ENCODE assay signal across 16 mouse cellular contexts in the genomic region with DNA sequence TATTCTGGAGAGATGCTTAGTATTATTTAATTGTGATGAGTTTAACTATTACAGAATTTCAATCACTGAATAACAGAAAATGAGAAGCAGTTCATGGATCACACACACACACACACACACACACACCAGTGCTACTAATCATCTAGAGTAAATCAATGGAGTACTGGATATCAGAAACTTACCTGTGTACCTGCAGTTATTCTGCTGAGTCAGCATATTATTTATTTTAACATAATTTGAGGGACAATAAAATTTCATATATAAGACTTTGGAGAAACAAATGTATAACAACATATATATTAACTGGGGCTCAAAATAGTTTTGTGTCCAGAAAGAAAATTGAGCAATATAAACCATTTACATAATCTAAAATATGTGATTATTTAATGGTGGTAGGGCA.
"Had no signal": no experiment of that assay in that cellular context is flagged by ENCODE, and none has a peak within 500 bp of the region (broad histone marks: within the 10 kb centered on the region; RNA-seq: fewer than 3 reads in every experiment).

No protein-coding gene starts in this region.

- H3K27ac ChIP-seq: neural tube, embryonic 13.5 days; neural tube, embryonic 15.5 days; stomach, embryonic 15.5 days; stomach, postnatal 0 days had no signal

- H3K4me2 ChIP-seq: neural tube, embryonic 13.5 days; neural tube, embryonic 15.5 days; stomach, embryonic 15.5 days had no signal

- DNase-seq: retina, postnatal 1 day; right cerebral cortex, adult 18-20 months; right cerebral cortex, postnatal 14 days; right cerebral cortex, postnatal 25 days; right cerebral cortex, postnatal 4 days; spleen, adult 18-20 months; thymus, adult 18-20 months; thymus, adult 2 months; thymus, postnatal 14 days; thymus, postnatal 25 days; thymus, postnatal 36 days; thymus, postnatal 4 days had no signal

- H3K4me3 ChIP-seq: neural tube, embryonic 13.5 days; neural tube, embryonic 15.5 days; stomach, embryonic 15.5 days had no signal

- H3K36me3 ChIP-seq: neural tube, embryonic 13.5 days; neural tube, embryonic 15.5 days; stomach, embryonic 15.5 days had no signal

- H3K9me3 ChIP-seq: neural tube, embryonic 13.5 days; neural tube, embryonic 15.5 days; stomach, embryonic 15.5 days had no signal

- H3K4me1 ChIP-seq: neural tube, embryonic 13.5 days; neural tube, embryonic 15.5 days; stomach, embryonic 15.5 days had no signal

- H3K9ac ChIP-seq: neural tube, embryonic 13.5 days; neural tube, embryonic 15.5 days; stomach, embryonic 15.5 days had no signal

- H3K27me3 ChIP-seq: neural tube, embryonic 13.5 days; neural tube, embryonic 15.5 days; stomach, embryonic 15.5 days had no signal
